Mouse (Mus musculus): ENCODE measurements around the gene Plekha4.

- TF ChIP-seq CTCF (IDR thresholded peaks at IDR 0.05; ENCODE audit: borderline replicate concordance, insufficient read depth, low read depth, low read length) = no peak
- no peak for TF ChIP-seq POLR2A (IDR thresholded peaks at IDR 0.05; ENCODE audit: borderline replicate concordance, insufficient read depth, low read length)
Observed at GRCm38 (mm10) chr7:45587631-45588592, 61.8 kb downstream of the Plekha4 start.

Measured in cerebellum, adult 2 months (tissue).